Comparison of ENCODE assay signal across 19 mouse cellular contexts in the genomic region with DNA sequence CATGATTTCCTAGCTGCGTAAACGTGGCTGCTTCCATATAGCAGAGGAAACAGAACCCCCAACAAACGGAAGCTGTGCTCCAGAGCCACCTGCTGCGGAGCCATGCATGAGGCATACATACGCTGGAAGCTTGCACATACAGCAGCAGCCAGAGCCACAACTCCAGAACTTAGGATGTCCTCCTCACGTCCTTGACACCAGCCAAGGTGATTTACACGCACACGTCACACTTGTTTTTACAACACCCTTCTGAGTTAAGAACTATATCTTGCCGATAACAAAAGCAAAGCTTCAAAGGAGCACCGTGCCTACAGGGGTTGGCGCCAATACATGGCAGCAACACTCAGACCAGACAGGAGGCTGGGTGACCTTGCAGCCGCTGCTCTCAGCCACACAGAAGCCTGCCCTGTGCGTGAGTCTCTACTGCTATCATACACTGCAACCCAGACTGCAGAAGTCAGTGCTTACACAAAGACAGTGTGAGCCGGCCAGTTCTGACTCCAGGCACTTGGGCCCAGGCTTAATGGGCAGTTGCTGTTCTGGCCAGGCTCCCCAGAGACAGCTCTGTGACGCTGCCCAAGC.
DNase-seq lines count a peak whose midpoint lies in the region; ATAC-seq and TF ChIP-seq lines count a peak whose summit lies in the region.
"Had no signal": no experiment of that assay in that cellular context is flagged by ENCODE, and none has a peak within 500 bp of the region (broad histone marks: within the 10 kb centered on the region; RNA-seq: fewer than 3 reads in every experiment).

No protein-coding gene starts in this region.

- peak; percentile 38; the same call in 1 of the 2 replicates for ATAC-seq in hindbrain, embryonic 15.5 days (ENCODE audit: low FRiP score, low read depth)
- no peak for ATAC-seq in hindbrain, postnatal 0 days
- peak; percentile 72 for ATAC-seq in heart, embryonic 16.5 days (replicated peaks; ENCODE audit: extremely low read depth, insufficient read depth, low FRiP score)
- ATAC-seq: forebrain, embryonic 13.5 days; inflammation-experienced regulatory T-cells, adult 6 months; liver, postnatal 0 days had no signal

- DNase-seq in heart, adult 11 months = peak; percentile 88
- no peak for DNase-seq in heart, adult 18-20 months
- DNase-seq in hindbrain, postnatal 0 days (ENCODE audit: low spot score) = no peak
- DNase-seq in adrenal gland, postnatal 14 days = peak; percentile 60
- DNase-seq in embryo, embryonic 10.5 days (ENCODE audit: low spot score) = no peak
- DNase-seq: cerebellum, adult 11 months; cerebellum, postnatal 36 days; gastrocnemius, postnatal 36 days; kidney, postnatal 4 days; liver, postnatal 0 days; lung, postnatal 36 days; thymus, postnatal 4 days had no signal

- H3K4me2 ChIP-seq in hindbrain, embryonic 15.5 days = no peak overlapping the region
- H3K4me2 ChIP-seq in hindbrain, postnatal 0 days (ENCODE audit: low read depth, low read length) = no peak overlapping the region
- H3K4me2 ChIP-seq in heart, embryonic 16.5 days (ENCODE audit: low read depth, low read length) = peak overlapping the region; percentile 44
- H3K4me2 ChIP-seq: forebrain, embryonic 13.5 days; limb, embryonic 15.5 days; neural tube, embryonic 12.5 days had no signal

- no peaks in the 10 kb centered on the region for H3K4me1 ChIP-seq in hindbrain, embryonic 15.5 days (replicated peaks)
- H3K4me1 ChIP-seq in hindbrain, postnatal 0 days (ENCODE audit: insufficient read depth, low read length) = no peaks in the 10 kb centered on the region
- H3K4me1 ChIP-seq in heart, embryonic 16.5 days (ENCODE audit: control insufficient read depth, insufficient read depth, low read length) = peaks cover 38% of the 10 kb centered on the region
- H3K4me1 ChIP-seq: forebrain, embryonic 13.5 days; limb, embryonic 15.5 days; neural tube, embryonic 12.5 days had no signal

- H3K27me3 ChIP-seq in hindbrain, embryonic 15.5 days = no peaks in the 10 kb centered on the region
- H3K27me3 ChIP-seq in hindbrain, postnatal 0 days (ENCODE audit: insufficient read depth, low read length) = no peaks in the 10 kb centered on the region
- H3K27me3 ChIP-seq in heart, embryonic 16.5 days (ENCODE audit: control insufficient read depth, insufficient read depth, low read length) = no peaks in the 10 kb centered on the region
- H3K27me3 ChIP-seq: forebrain, embryonic 13.5 days; limb, embryonic 15.5 days; neural tube, embryonic 12.5 days had no signal

- no peaks in the 10 kb centered on the region for H3K36me3 ChIP-seq in hindbrain, embryonic 15.5 days
- H3K36me3 ChIP-seq in hindbrain, postnatal 0 days (ENCODE audit: insufficient read depth, low read length) = no peaks in the 10 kb centered on the region
- H3K36me3 ChIP-seq in heart, embryonic 16.5 days (ENCODE audit: control insufficient read depth, insufficient read depth) = no peaks in the 10 kb centered on the region
- H3K36me3 ChIP-seq: embryonic facial prominence, embryonic 10.5 days; limb, embryonic 15.5 days; neural tube, embryonic 12.5 days had no signal

- H3K9ac ChIP-seq in hindbrain, embryonic 15.5 days = no peak overlapping the region
- H3K9ac ChIP-seq in hindbrain, postnatal 0 days (replicated peaks; ENCODE audit: low read length) = no peak overlapping the region
- peak overlapping the region; percentile 62 for H3K9ac ChIP-seq in heart, embryonic 16.5 days (ENCODE audit: low read length)
- H3K9ac ChIP-seq: forebrain, embryonic 13.5 days; limb, embryonic 15.5 days; liver, postnatal 0 days; neural tube, embryonic 12.5 days had no signal

- 85% methylated on average over 15 of the region's 15 CpGs for WGBS in hindbrain, embryonic 15.5 days
- WGBS in hindbrain, postnatal 0 days = 76% methylated on average over 15 of the region's 15 CpGs
- 27% methylated on average over 15 of the region's 15 CpGs for WGBS in heart, embryonic 16.5 days

- TF ChIP-seq CTCF in hindbrain, postnatal 0 days (IDR thresholded peaks at IDR 0.05; ENCODE audit: low read depth) = no peak

- H3K27ac ChIP-seq in hindbrain, embryonic 15.5 days (replicated peaks) = no peak overlapping the region
- no peak overlapping the region for H3K27ac ChIP-seq in hindbrain, postnatal 0 days
- peak overlapping the region; percentile 88 for H3K27ac ChIP-seq in heart, embryonic 16.5 days (ENCODE audit: low read length)
- H3K27ac ChIP-seq: embryonic facial prominence, embryonic 10.5 days; forebrain, embryonic 13.5 days; limb, embryonic 15.5 days; neural tube, embryonic 12.5 days had no signal

- no peaks in the 10 kb centered on the region for H3K9me3 ChIP-seq in hindbrain, embryonic 15.5 days
- no peaks in the 10 kb centered on the region for H3K9me3 ChIP-seq in hindbrain, postnatal 0 days (ENCODE audit: low read length)
- no peaks in the 10 kb centered on the region for H3K9me3 ChIP-seq in heart, embryonic 16.5 days (replicated peaks; ENCODE audit: control insufficient read depth, low read length)
- H3K9me3 ChIP-seq: embryonic facial prominence, embryonic 10.5 days; forebrain, embryonic 13.5 days; limb, embryonic 15.5 days; neural tube, embryonic 12.5 days had no signal

- H3K4me3 ChIP-seq in hindbrain, embryonic 15.5 days = no peak overlapping the region
- no peak overlapping the region for H3K4me3 ChIP-seq in hindbrain, postnatal 0 days (ENCODE audit: low read length)
- 0 out of 2 replicates have a peak overlapping the region, but pooled peaks have one; percentile 11 for H3K4me3 ChIP-seq in heart, embryonic 16.5 days (ENCODE audit: low read length)
- H3K4me3 ChIP-seq: embryonic facial prominence, embryonic 10.5 days; forebrain, embryonic 13.5 days; limb, embryonic 15.5 days; neural tube, embryonic 12.5 days had no signal

Comparison
In these comparisons a context has a peak if more than half of its experiments do, and no peak if none do; other contexts are left out.
1. DNase-seq: peak in heart, adult 11 months (single experiment) and adrenal gland, postnatal 14 days (single experiment); none in heart, adult 18-20 months (0 of 2), hindbrain, postnatal 0 days (single experiment) and embryo, embryonic 10.5 days (single experiment).